Mouse (Mus musculus) kidney, postnatal 14 days (tissue): Measurements from ENCODE around the gene Rgs3.

ENCODE experiments used
- DNase-seq: peaks from one replicate; pipeline ENCODE4 v3.0.0; 2022; ENCODE audit warnings: mixed read lengths

Rgs3 gene

GRCm38 (mm10) chr4:62695523-62695922 lies 135.9 kb downstream of the Rgs3 start:
- peak; percentile 73 for DNase-seq

DNA sequence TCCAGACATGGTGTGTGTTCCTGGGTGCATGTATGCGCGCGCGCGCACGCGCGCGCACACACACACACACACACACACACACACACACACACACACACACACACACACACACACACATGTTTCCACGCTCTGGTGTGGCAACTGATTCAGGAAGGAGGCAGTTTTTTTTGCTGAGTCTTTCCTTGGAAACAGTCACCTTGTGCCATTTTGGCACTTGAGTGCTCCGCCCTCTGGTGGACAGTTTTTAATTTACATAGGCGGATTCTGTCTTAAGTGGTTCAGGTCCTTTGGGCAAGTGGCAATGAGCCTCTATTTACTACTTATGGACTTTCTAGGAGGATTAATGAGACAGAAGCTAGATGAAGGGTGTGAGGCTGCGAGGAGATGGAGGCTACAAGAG lies 136.3 kb downstream of the Rgs3 start:
- DNase-seq: peak; percentile 82

DNA sequence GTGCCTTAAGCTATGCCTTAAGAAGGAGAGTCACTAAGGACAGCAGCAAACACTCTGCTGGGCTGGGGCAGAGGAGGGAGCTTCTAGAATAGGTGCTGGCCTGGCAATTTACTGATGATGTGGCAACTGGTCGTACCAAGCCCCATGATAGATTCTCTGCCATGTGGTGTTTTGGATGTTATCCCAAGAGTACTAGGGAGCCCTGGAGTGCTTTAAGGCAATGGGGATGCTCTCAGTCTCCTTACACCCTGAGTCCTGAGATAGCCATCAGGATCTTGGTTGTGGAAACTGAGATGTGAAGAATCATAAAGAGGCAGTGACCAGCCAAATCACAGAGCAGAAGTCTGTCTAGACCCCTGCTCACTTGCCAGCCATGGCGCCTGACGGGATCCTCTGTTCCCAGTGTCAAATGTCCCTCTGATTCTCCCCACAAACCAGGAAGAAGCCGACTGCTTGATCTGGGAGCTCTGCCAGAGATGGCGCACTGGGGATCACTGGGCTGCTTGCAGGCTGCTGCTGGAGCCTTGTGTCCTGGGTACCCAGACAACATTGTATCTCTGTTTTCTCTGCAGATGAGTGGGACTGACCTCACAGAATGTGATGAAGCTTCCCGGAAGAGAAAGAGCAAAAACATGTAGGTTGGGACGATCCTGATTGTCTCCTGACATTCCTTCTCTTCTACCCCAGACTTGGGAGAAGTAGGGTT lies 137.2 kb downstream of the Rgs3 start:
- peak; percentile 69 for DNase-seq

DNA sequence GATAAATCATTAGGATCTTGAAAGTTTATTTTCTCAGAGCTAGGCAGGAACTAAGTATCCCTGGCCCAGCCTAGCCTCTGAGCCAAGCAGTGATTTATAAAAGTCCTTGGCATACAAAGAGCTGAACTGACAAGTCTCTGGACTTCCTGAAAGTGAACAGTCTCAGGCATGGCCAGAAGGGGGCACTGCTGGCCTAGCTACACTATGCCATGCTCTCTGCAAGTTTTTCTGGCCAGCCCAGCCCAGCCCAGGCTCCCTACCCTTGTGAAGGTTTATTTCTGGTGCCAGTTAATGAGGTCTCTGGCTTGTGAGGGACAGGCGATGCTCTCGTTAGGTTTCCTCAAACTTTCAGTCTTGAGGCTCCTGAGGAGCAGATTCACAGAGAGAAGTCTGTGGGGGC lies 137.8 kb downstream of the Rgs3 start:
- peak; percentile 93 for DNase-seq

DNA sequence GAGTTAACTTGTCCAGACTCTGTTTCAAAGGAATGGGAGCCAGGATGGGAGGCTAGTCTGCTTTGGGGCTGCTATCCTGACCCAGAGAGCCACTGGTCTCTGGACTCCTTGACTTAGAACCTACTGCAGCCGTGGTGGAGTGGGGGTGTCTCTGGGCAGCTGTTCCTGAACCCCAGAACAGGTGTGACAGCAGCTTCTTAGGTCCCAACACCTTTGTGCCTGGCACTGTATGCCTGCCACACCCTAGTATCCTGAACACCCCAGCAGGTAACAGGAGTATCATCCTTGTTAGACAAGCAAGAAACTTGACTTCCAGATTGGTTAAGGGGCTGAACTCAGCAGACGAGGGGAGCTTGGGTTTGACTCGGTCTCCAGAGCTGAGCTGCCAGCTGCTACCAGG lies 138.9 kb downstream of the Rgs3 start:
- DNase-seq: no peak

DNA sequence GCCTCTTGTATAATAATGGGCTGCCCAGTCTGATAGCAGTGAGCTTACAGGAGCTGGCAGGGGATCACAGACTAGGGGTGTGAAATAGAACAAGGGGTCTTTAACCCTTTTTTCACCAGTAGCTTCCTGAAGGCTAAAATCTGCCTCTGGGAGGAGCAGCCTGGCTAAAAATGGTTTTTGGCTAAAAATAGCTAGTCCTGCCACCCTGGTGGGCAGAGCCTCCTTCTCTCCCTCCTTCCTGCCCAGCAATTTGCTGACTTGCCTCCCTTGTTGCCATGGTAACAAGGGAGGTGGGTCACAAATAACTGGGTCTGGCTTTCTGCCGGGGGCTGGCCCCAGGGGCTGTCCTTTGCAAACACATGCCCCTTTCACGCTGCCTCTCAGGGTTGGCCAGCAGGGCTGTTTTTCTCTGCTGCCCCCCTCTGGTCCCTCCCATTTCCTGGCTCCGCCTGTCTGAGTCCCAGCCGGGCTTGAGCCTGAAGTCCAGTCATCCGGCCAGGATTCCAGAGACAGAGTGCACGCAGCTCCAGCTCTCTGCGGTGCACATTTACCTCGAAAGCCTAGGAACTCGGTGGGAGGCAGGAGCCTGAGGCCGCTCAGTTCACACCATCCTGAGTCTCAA lies 139.7 kb downstream of the Rgs3 start:
- peak; percentile 97 for DNase-seq

DNA sequence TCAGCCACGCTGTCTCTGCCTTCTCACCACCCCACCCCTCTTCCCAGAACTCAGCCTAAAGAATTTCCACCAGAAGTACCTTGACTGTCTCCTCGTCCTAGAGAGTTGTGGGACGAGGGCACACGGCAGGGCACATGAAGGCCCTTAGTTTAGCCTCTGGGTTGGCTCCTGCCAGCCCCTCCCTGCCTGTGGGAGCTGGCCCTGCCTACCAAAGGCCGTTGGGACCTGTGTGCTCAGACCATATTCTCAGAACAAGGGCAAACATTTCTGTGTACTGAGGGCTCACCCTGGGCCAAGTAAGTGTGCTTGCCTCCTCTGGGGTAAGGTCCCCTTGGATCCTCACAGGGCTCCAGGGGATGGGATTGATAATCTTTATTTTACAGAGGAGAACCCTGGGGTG lies 140.8 kb downstream of the Rgs3 start:
- no peak for DNase-seq

DNA sequence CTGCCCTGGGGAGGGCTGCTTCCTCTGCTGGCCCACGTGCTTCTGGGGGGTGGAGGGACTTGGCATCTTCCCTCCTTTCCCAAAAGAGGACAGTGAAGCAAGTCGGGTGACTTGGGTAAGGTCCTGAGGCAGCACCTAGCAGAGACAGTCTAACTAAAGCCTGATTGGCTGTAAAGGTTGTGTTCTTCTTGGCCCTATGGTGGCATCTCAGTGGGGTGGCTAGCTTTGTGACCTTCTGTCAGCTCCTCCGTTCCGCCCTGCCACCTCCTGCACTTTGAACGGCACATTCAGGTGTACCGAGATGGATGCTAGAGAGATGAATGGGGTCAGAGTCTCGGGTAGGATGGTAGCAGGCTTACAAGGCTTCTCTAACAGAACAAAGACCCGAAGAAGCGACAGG lies 143.5 kb downstream of the Rgs3 start:
- DNase-seq: no peak

DNA sequence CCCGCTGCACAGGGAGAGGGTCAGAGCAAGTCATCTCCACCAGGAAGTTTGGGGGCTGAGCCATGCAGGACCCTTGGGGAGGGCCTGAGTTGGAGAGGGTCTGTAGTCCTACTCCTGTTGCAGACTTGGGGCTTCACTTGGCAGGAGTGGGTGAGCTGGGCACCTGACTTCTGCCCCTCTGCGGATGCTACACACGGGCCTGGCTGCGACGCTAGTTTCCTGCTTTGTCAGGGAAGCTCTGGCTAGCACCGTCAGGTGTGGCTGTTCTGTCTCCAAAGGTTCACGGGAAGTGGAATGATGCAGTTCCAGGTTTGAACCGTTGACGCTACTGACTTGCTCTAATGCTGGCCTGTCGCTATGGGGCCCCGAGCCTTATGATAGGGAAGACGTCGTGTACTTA lies 144.6 kb downstream of the Rgs3 start:
- no peak for DNase-seq

GRCm38 (mm10) chr4:62705013-62705412 lies 145.4 kb downstream of the Rgs3 start:
- no peak for DNase-seq

DNA sequence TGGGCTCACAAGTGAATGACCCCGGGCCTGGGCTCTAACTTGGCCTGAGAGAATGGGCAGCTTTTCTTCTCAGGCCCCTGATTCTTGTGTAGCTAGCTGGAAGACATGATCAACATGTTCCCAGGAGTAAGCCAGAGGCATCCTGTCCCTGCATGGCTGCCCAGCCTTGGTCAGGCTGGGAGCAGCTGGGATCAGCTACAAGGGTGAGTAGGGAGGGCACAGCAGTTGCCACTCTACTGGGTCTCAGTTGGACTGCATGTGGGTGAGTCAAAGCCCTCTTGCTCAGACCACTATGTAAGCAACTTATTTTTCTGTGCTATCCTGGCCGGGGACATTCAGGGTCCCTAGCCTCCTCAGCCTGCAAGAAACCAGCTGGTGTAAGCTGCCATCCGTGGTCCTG lies 146.1 kb downstream of the Rgs3 start:
- DNase-seq: no peak

DNA sequence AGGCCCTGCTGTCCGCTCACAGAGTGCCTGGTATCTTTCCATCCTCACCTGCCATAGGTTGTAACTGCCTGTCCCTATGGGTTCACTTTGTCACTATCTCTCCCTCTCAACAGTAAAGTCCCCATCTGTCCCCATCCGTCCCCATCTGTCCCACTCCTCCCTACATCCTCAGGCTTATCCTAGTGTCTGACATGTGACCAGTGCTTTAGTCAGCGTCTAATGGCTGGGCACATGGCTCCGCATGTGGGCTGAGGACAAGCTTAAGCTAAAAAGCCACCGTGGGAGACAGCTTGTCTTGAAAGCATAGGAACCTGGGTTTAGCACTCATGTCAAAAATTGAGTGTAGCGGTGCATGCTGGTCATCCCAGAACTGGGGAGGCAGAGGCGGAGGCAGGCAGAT lies 148.4 kb downstream of the Rgs3 start:
- no peak for DNase-seq

DNA sequence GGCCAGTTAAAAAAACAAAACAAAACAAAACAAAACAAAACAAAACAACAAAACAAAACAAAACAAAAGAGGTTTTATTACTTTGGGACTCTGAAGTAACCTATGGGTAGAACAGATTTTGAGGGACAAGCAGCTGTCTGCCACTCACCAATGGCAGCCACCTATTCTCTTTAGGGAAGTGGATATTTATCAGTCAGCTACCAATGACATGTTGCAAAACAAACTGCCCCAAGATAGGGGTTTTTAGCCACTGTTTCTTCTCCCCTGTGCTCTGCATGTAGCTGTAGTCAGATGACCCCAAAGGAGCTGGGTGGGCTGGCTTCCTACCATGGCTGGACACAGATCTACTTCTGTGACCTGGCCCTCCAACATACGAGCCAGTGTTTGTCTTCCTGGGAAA lies 149.3 kb downstream of the Rgs3 start:
- DNase-seq: no peak

DNA sequence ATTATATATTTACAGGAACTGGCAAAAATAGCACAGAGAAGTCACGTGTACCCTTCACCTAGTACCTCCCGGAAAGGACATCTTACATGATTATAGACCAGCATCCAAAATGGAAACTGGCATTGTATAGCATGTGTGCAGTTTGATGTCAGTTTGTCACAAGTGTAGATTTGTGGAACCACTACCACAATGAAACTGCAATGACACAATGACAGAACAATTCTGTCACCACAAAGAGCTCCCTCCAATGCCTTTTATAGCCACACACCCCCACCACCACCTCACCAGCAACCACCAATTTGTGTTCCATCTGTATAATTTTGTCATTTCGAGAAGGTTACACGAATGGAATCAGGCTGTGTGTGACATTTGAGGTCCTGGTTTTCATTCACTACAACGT lies 149.8 kb downstream of the Rgs3 start:
- DNase-seq: no peak

DNA sequence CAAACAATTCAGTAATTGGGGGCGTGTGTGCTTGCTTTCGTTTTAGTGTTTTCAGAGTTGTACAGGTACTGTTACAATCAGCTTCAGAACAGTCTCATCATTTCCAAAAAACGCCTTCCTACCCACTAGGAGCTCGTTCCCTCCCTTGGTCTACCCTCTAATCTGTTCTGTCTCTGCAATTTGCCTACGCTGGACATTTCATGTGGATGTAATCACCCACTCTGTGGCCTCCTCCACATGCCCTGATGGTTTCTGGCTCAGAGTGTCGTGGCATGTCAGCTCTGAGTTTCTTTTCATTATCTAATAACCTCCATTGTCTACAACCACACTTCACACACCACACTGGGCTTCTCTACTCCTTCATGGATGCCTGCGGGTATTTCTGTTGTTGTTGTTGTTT lies 151.5 kb downstream of the Rgs3 start:
- no peak for DNase-seq

DNA sequence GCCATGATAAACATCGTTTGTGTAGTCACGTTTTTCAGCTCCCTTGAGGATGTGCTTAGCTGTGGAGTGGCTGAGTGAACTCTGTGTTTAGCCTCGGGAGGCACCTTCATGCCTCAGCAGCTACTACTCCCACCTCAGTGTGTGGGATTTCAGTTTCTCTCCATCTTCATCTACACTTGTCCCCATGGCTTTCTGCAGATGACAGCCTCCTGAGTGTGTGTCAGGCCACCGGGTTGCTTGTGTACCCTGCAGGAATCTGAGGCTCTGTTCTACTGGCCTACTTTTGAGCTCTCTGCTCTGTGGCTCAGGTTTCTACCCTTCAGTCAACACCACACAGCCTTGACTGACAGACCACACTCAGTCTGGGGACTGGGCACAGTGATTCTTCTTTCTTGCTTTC lies 151.9 kb downstream of the Rgs3 start:
- DNase-seq: no peak

GRCm38 (mm10) chr4:62720861-62721260 lies 161.2 kb downstream of the Rgs3 start:
- no peak for DNase-seq

DNA sequence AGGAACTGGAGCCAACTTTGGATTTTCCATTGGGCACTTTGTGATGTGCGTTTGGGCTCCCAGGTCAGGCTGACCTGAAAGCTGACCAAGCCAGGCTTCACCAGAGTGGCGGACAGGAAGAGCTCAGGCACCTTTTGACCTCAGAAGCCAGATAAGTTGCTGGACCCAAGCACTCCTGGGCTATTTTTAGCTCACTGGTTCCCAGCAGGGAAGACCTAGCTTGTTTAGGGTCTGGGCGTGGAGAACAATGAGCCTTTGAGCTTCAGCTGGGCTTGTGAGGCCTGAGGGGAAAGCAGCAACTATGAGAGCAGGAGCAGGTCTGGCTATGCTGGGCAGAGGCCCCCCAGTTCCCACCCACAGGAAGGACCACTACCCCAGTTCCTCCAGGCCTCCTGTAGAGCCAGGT lies 162.4 kb downstream of the Rgs3 start:
- no peak for DNase-seq

DNA sequence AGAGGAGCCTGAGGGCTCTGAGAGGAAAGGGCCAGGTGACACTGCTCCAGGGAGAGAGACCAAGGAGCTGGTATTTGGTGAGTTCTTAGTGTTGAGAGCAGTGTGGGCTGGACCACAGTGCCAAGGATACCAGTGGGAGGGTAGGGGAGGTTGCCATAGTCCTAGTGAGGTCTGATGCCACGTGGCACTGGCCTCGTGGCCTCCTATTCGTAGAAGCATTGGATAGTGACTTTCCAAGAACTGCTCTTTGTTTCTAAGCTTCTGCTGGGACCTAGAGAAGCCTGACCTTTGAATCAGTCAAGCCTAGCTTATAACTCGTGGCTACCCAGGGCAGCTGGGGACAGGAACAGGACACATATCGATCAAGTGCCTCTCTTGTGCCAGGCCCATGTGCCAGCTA lies 164.1 kb downstream of the Rgs3 start:
- no peak for DNase-seq

- no peak for DNase-seq
These were observed 166.8 kb downstream of the Rgs3 start for GRCm38 (mm10) chr4:62726282-62726937.

DNA sequence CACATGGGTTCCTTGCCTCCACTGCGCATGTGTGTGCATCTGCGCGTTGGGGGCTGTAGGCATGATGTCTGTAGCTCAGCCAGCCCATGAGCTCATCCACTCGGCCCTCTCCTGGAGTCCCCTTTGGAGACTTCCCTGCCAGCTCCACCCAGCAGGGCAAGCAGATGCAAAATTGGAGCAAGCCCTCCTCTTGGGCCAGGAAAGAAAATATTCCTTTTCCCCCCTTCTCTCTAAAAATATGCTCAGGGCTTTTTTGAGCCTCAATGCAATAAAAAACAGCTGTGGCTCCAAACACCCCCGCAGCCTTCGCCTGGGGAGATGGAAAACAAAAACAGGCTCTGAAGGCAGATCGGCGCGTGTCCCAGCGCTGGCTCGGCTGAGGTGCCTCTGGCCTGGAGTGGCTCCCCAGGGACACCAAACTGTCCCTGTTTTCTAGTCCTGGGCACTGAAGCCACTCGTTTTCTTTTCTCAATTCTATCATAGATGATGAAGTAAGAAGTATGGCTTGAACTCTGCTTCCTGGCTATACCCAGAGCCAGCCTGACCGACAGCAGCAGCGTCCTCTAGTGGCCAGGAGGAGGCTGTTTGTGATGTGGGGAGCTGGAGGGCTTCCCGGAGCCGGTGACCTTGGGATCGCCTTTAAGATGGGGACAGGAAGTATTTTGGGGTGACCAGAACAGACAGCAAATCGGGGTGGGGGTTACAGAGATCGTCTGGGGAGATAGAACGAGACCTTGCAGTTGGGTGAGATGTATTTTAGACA lies 168.1 kb downstream of the Rgs3 start:
- DNase-seq: peak; percentile 45

- no peak for DNase-seq
These were observed 168.8 kb downstream of the Rgs3 start for GRCm38 (mm10) chr4:62728471-62728870.

DNA sequence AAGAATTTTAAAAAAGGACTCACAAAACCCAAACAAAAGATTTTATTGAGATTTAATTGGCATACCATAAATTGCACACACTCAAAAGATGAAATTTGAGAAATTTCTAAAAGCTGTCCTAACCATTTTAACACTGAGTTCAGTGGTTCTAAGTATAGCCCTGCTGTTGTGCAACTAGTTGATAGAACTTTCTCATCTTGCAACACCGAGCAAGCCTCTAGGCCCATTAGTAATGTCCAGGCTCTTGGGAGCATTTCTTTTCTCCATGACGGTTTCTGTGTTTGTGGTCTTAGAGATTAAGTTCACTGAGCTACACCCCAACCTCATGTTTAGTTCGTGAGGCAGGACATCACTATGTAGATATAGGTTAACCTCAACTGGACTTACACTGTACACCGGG lies 169.5 kb downstream of the Rgs3 start:
- no peak for DNase-seq

DNA sequence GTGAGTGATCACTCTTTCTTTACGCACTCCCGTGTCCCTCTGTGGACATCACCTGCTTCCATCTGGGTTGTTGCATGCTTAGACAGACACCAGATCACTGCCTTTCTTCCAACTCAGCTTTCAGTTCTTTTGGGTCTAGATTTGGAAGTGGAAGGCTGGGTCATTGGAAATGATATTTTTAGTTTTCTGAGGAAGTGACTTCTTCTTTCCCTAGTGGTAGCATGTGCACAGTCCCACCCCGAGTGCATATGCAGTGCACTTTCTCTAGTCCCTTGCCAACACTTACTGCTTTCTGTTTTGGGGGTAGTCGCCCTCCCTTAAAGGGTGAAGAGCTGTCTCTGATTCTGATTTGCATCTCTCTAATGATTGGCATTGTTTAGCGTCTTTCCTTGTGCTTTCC lies 170.3 kb downstream of the Rgs3 start:
- DNase-seq: no peak
